Mouse (Mus musculus) left cerebral cortex, adult 11 months (tissue): ENCODE data around the gene 4933402J07Rik.

Experiments used
- DNase-seq: peaks from one replicate; pipeline ENCODE4 v3.0.0; 2022; ENCODE audit warnings: low spot score

The 4933402J07Rik gene

GRCm38 (mm10) chr8:87563553-87563952, at the start of gene 4933402J07Rik:
TSS of gene 4933402J07Rik (plus strand) at chr8:87563853.
- DNase-seq, result no peak

- DNase-seq, result no peak
Observed at GRCm38 (mm10) chr8:87517132-87517531, 46.5 kb upstream of the 4933402J07Rik start.

GRCm38 (mm10) chr8:87525006-87525405, 38.6 kb upstream of the 4933402J07Rik start:
- no peak for DNase-seq

- DNase-seq, result no peak
Observed at GRCm38 (mm10) chr8:87531176-87531575, 32.5 kb upstream of the 4933402J07Rik start.

GRCm38 (mm10) chr8:87533476-87533875, 30.2 kb upstream of the 4933402J07Rik start:
- DNase-seq, result no peak

DNA sequence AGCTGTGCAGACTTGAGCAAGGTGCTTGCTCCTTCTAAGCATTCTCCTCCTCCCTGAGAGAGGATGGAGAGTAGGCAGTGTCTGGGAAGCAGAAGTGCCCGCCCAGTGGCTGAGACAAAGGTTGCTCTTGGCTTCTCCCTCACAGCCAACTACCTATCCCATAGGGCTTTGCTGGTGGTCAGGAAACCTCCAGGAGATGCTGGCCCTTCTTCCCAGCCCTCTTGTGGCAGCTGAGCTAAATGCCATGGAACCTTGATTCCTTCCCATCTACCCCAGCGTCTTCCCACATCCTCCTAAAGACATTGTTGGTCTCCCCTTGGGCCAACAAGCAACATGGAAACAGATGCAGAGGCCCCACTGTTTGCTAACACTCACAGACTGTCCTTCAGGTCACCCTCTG, 28.8 kb upstream of the 4933402J07Rik start:
- no peak for DNase-seq

- peak; percentile 14 for DNase-seq
Observed at GRCm38 (mm10) chr8:87536615-87537329, 26.9 kb upstream of the 4933402J07Rik start.

DNA sequence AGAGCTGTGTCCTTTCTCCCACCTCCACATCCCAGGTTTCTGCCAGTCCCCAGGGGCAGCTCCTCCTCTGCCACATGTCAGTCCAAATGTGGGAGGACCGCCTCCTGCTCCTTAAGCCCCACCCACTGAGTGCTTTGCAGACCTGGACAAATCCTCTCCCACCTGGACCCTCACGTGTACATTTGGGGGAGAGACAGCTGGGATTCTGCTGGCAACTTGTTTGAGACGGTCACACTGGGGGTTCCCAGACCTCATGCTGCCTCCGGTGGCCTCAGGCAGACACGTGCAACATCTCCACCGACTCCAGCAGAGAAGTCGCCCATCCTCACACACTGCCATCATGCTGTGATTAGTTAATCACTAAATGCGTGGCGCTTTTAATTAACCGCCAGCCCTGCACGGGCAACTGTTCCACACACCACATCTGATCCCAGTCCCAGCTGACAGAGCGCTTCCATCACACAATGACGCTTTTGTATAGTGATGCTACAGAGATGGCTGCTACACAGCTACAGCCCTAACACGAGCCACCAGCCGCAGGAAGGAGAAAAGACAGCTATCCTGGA, 23.7 kb upstream of the 4933402J07Rik start:
- peak; percentile 9 for DNase-seq

DNA sequence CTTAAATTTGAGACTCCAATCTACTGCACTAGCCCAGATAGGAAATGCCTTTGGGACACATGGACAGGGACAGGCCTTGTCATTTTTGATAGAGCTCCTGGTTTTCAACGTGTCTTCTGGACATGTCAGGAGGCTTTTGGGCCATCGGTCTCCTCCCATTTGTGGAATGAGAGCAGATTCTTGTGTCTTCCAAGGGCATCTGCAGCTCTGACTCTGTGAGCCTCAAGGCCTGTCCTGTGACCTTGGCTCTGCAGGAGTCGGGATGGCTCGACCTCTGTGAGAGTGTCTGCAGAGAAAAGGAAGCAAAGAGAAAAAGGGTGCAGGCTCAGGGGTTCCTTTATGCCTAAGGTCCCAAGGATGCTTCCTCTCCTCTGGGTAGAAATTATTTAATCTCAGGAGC, 13.8 kb upstream of the 4933402J07Rik start:
- no peak for DNase-seq

GRCm38 (mm10) chr8:87552801-87553200, 10.9 kb upstream of the 4933402J07Rik start:
- DNase-seq, result no peak

- no peak for DNase-seq
Observed at GRCm38 (mm10) chr8:87560801-87561200, 2.9 kb upstream of the 4933402J07Rik start.

GRCm38 (mm10) chr8:87569203-87569602, 5.5 kb downstream of the 4933402J07Rik start:
- DNase-seq, result no peak

DNA sequence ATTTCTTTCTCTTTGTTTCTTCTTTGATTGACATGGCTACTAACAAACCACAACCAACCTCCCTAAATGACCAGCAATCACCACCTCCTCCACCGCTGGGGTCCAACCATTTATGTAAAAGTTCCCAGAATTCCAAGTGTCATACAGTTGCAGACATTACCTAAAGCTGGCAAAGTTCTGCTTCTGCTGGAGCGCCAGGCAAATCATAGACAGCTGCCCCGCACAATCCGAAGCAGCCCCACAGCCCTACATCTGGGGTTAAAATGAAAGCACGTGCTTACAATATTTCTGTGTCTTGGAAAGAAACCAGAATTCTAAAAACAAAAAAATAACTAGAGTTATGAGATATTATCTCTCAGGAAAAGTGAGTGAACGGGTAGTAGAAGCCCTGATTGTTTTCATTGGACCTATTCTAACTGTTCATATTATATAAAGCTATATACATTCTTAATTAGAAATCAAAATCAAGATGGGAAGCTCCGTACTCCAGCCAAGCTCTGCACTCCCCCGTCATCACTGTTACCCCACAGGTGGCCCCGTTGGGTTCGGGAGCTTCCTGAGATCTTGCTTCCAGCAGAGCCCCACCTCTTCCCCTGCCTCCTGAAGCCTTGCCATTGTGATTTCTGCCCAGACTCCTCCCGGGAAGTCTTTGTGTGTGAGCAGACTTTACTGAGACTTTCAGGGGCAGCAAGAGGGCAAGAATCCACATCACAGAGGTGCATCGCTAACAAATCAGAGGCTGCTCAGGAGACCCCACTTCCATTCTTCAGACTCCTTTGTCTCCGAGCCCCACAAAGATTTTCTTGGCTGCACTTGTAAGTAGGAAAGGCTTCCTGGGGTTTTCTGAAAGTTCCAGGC, 6.3 kb downstream of the 4933402J07Rik start:
- DNase-seq, result no peak

DNA sequence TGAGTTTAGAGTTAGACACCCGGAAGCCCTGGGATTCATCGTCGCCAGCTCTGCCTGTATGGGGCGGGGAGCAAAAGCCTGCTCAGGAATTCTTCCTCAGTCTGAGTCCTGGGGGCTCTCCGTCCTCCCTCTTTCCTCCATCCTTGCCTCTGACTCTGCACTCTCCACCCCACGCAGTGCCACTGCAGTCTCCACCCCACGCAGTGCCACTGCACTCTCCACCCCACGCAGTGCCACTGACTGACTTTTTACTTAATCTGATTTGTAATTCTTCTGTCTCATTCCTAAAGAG, 6.9 kb downstream of the 4933402J07Rik start:
- no peak for DNase-seq

DNA sequence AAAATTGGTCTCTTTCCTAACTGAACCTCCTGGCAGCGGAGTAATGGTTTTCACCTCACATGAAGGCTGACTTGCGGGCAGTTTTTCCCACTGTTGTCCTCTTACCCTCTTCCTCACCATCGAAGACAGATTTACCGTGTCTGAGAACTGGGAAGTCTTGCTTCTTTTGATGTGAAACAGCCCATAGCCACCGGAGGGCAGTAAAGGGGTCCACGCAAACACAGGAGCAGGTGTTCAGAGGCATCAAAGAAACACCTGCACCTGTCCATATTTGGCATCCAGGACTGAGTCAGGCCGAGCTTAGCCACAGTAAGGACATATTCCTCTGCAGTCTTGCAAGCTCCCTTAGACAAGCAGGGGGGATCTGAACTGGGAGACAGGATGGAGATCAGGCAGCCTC, 7.2 kb downstream of the 4933402J07Rik start:
- DNase-seq, result no peak

DNA sequence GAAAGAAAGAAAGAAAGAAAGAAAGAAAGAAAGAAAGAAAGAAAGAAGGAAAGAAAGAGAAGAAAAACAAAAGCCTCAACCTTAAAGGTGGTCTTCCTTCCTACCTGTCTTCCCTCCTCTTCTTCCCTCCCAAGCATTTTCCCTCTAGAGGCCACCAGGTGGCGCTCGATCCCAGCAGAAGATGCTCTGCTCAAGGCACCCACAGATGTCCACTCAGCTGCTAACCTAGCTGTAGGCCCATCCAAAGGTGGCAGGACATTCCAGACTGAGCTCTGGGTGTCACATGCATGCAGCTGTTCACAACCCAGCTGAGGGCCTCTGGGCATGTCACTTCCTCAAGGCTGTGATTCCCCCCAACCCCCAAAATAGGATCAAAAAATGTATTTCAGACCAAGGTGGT, 30.6 kb downstream of the 4933402J07Rik start:
- no peak for DNase-seq

- DNase-seq, result no peak
Observed at GRCm38 (mm10) chr8:87602731-87603130, 39.1 kb downstream of the 4933402J07Rik start.

GRCm38 (mm10) chr8:87609110-87609509, 45.5 kb downstream of the 4933402J07Rik start:
- no peak for DNase-seq

GRCm38 (mm10) chr8:87609651-87610192, 46.1 kb downstream of the 4933402J07Rik start:
- no peak for DNase-seq

DNA sequence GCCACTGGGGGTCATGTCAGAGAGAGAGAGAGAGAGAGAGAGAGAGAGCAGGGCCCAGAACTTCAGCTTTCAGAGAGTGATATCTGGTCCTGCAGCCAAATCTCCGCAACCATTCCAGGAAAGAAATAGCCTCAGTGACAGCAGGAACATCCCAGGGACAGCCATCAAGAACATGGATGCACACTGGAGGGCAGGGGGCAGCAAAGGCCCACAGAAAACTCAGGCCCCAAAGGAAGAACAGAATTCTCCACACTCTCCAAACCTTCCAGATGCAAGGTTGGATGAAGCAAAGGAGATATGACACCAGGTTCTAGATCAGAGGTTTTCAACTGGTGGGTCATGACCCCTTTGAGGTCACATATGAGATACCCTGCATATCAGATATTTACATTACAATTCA, 50.0 kb downstream of the 4933402J07Rik start:
- DNase-seq, result no peak

GRCm38 (mm10) chr8:87619118-87619517, 55.5 kb downstream of the 4933402J07Rik start:
- no peak for DNase-seq

DNA sequence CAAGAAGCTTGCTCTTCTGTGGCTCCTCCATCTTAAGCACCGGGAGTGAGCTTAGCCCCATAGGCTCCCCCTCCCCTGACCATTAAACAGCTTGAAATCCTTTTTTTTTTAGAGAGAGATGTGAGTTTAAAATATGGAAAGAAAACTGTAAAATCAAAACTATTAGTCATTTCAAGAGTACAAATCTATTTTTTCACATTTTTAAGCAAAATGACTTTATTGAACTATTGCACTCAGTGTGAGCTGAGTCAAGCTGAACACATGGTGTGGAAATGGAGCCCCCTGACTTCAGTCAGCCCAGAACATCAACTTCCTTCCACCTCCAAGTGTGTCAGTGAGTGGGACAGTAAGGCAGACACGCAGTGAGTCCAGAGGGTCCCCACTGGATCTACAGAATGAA, 55.9 kb downstream of the 4933402J07Rik start:
- no peak for DNase-seq

DNA sequence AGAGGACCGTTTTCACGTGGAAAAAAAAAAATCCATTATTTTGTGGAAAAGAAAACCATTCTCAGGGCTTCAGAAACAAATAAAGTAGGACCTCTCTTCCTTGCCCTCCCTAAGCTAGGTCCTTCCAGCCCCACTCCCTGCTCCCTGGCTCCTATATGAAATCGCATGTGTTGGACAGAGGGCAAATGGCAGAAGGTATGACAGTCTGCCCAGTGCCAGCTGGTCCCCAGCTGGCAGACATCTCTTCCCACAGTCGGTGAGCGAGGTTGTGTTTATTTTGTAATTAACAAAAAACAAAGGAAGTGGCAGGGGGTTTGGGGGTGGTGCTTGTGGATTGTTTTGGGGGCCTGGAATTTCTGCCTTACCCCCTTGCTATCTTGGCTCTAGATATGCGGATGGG, 56.6 kb downstream of the 4933402J07Rik start:
- DNase-seq, result no peak
